Mouse (Mus musculus): Measurements from ENCODE around the gene Faap20. TPM values are rescaled to one million over a fixed set of nuclear protein-coding genes. Genes with fewer than 3 reads are reported as not detected.

Gene Faap20
- polyA plus RNA-seq, 1 experiment from 2014 or later, result 69.7 TPM

DNA sequence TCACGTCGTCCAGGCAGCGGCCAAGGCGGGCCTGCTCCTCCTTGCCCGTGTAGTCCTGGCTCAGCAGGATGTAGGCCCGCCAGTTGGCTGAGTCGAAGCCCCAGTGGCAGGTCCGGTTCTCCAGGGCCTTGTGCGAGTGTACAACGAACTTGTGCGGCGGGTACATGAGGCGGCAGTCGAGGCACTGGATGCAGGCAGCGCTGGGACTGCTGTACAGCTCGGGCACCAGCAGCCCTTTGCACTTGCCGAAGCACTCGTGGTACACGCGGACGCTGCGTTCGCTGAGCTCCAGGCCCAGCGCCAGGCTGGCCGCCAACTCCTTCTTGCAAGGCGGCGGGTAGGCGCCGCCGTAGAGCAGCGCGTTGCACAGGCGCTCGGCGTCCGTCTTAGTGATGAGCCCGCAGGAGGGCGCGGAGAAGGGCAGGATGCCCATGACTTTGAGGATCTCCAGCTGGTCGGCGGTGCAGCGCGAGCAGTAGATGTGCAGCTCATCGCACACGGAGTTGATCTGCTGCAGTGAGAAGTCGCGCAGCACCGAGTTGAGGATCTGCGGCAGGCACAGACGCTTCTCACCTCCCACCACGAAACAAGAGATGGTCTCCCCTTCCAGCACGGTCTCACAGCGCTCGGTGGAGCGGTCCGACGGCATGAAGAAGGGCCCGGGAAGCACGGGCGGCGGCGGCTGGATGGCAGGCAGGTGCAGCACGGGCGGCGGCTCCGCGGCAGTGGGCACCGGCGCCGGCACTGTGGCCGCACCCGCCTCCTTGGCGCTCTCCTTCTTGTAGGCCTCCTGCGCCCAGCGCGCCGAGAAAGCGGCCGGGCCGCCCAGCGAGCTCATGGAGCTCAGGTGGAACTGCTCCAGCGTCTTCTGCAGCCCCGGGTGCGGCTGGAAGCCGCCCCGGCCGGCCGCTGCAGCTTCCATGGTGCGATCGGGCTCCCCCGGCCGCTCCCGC lies 27.7 kb upstream of the Faap20 start:
- Histone ChIP-seq H3K27me3 (replicated peaks) (no peaks in the 10 kb centered on the region), H3K9me3 (replicated peaks) (no peaks in the 10 kb centered on the region), H3K4me1 (peaks cover 52% of the 10 kb centered on the region), H3K9ac (replicated peaks) (peak overlapping the region; percentile 91), H3K36me3 (no peaks in the 10 kb centered on the region), H3K4me2 (peak overlapping the region; percentile 97), H3K27ac (replicated peaks) (peak overlapping the region; percentile 85), H3K4me3 (replicated peaks) (peak overlapping the region; percentile 85)
- under 1% methylated on average over 83 of the region's 93 CpGs for WGBS
- ATAC-seq (ENCODE audit: low FRiP score), result no peak

DNA sequence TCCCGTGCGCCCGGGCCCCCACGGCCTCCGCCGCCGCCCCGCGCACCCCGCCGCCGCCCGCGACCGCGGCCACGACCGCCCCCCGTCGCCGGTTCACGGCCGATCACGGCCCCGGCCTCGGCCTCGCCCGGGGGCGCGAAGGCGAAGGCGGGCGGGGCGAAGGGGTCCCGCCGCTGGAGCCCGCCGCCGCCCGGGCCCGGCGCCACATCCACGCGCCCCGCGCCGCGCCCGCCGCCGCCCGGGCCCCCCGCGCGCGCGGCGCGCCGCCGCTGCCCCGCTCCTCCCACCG lies 27.1 kb upstream of the Faap20 start, which contains the start of gene Ski:
Gene Ski (minus strand): TSS at position 41 of the 289 bp plus-strand sequence.
- peak within 1 kb of the TSS; percentile 91 for H3K9ac ChIP-seq (replicated peaks)
- WGBS, result 2% methylated on average over 34 of the region's 63 CpGs
- no peaks in the 10 kb centered on the region for H3K27me3 ChIP-seq (replicated peaks)
- peak within 1 kb of the TSS; percentile 97 for H3K4me2 ChIP-seq
- peak within 1 kb of the TSS; percentile 98 for H3K27ac ChIP-seq (replicated peaks)
- no peaks in the 10 kb centered on the region for H3K36me3 ChIP-seq
- peaks cover 46% of the 10 kb centered on the region for H3K4me1 ChIP-seq
- H3K4me3 ChIP-seq (replicated peaks), result peak within 1 kb of the TSS; percentile 85
- ATAC-seq (ENCODE audit: low FRiP score), result no peak
- H3K9me3 ChIP-seq (replicated peaks), result no peaks in the 10 kb centered on the region

DNA sequence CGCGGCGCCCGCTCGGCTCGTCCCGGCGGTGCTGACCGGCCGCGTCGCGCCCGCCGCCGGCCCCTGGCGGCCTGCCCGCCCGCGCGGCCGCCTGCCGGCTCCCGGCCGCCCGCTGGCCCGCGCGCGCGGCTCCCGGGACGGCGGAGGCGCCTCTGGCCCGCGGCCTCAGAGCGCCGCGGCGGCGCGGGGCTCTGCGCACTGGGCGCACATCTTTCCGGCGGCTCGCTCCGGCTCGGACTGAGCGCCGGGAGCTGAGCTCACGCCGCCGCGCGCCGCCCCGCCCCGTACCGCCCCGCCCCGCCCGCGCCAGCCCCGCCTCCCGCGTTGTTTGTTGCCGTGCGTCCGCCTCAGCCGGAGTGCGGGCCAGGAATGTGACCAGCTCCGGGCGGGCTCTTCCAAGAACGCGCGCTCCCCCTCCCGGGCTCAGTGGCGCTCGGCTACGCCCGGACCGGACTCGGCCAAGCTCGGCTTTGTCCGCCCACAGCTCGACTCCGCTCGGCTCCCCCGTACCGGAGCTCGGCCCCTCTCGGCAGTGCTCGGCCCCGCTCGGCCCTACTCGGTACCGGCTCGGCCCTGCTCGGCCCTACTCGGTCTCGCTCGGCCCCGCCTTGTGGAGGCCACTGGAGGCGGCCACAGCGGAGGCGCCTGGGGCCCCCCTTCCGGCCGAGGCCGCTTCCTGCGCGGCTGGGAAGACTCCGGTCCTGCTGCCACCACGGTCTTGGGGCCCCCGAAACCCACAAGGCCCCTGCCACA lies 26.6 kb upstream of the Faap20 start:
- peak overlapping the region; percentile 91 for H3K9ac ChIP-seq (replicated peaks)
- H3K27me3 ChIP-seq (replicated peaks), result no peaks in the 10 kb centered on the region
- no peaks in the 10 kb centered on the region for H3K36me3 ChIP-seq
- peaks cover 41% of the 10 kb centered on the region for H3K4me1 ChIP-seq
- under 1% methylated on average over 86 of the region's 116 CpGs for WGBS
- H3K9me3 ChIP-seq (replicated peaks), result no peaks in the 10 kb centered on the region
- H3K4me2 ChIP-seq, result peak overlapping the region; percentile 97
- peak overlapping the region; percentile 85 for H3K4me3 ChIP-seq (replicated peaks)
- peak overlapping the region; percentile 98 for H3K27ac ChIP-seq (replicated peaks)
- peak; percentile 99 for ATAC-seq (ENCODE audit: low FRiP score)

DNA sequence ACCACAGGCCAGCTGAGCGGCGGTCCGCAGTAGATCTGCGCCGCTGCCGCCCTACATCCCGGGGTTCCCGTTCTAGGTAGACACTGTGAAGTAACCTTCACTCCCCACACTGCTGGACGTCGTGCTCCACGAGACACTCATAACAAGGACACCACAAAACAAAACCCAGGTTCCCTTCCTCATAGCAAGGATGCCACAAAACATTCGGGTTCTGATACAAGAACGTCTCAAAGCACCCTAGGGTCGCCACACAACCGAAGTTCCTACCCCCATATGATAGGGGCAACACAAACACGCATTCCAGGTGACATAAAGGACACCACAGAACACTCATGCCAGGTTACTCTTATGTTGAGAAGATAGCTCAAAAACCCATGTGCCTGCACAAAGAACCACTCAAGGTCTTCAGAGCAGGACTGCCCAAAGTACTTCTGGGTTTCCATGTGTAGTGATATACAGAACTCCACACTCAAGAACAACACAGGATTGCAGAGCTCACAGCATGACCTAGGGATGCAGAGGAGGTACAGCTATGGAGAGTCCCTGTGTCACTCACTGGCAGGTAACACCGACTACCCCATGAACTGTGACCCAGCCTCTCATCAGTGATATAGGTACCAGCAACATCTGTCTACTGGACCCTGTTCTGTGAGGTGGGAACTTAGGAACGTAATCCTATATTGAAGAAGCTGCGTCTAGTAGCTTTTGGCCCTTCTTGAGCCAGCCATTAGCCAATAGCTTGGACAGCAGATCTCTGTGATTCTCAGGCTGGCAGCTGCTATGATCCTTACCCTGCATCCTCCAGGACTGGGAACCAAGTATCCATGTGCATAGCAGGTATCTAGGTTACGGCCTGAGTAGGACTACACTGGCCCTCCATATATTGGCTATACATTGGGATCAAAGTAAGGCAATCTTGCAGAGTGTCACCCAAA lies 25.7 kb upstream of the Faap20 start:
- Histone ChIP-seq H3K27ac (replicated peaks) (peak overlapping the region; percentile 98), H3K4me1 (peaks cover 32% of the 10 kb centered on the region), H3K9me3 (replicated peaks) (no peaks in the 10 kb centered on the region), H3K27me3 (replicated peaks) (no peaks in the 10 kb centered on the region), H3K4me2 (peak overlapping the region; percentile 97), H3K36me3 (no peaks in the 10 kb centered on the region), H3K4me3 (replicated peaks) (peak overlapping the region; percentile 85), H3K9ac (replicated peaks) (peak overlapping the region; percentile 84)
- no peak; the same call in 1 of the 2 replicates for ATAC-seq (ENCODE audit: low FRiP score)
- 33% methylated on average over 20 of the region's 20 CpGs for WGBS

DNA sequence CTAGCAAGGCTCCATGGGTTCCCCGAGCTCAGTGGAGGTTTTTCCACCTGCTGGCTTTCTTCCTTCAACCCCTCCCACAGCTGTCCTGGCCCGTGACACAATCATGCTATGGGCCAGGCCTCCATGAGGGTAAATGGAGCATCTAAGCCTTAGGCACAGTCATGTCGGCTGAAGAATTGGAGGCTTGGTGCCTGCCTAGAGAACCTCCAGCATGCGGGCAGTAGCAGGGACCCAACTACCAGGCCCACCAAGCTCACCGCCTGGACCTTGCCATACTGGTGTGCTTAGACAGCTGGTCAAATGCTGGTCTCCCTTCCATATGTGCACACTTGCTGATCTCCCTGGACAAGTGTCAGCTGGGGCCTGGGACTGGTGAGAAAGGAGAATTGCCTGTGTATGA lies 23.7 kb upstream of the Faap20 start:
- Histone ChIP-seq H3K4me3 (replicated peaks) (no peak overlapping the region), H3K27me3 (replicated peaks) (no peaks in the 10 kb centered on the region), H3K4me1 (peaks cover 16% of the 10 kb centered on the region), H3K27ac (replicated peaks) (no peak overlapping the region), H3K9ac (replicated peaks) (no peak overlapping the region), H3K9me3 (replicated peaks) (no peaks in the 10 kb centered on the region), H3K4me2 (no peak overlapping the region), H3K36me3 (no peaks in the 10 kb centered on the region)
- 85% methylated on average over 5 of the region's 5 CpGs for WGBS
- no peak for ATAC-seq (ENCODE audit: low FRiP score)

DNA sequence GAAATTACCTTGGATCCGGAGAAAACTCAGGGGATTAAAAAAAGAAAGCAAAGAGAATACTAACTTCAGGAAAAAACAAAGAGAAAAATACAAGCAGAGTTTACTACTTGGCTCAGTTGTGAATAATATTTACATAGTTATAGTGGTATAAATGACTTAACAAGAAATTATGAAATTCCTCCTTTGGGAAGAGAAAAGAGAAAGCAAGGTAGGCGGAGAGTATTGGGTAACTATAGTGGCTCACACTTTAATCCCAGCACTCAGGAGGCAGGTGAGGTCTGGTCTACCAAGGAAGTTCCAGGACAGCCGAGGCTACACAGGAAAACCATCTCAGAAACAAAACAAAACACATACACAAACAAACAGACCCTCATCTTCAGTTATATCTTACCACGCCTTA lies 21.6 kb upstream of the Faap20 start:
- Histone ChIP-seq H3K4me2 (no peak overlapping the region), H3K9ac (replicated peaks) (no peak overlapping the region), H3K4me1 (peaks cover 7% of the 10 kb centered on the region), H3K36me3 (no peaks in the 10 kb centered on the region), H3K9me3 (replicated peaks) (no peaks in the 10 kb centered on the region), H3K4me3 (replicated peaks) (no peak overlapping the region), H3K27me3 (replicated peaks) (no peaks in the 10 kb centered on the region), H3K27ac (replicated peaks) (no peak overlapping the region)
- ATAC-seq (ENCODE audit: low FRiP score), result no peak
- 85% methylated on average over 4 of the region's 4 CpGs for WGBS

DNA sequence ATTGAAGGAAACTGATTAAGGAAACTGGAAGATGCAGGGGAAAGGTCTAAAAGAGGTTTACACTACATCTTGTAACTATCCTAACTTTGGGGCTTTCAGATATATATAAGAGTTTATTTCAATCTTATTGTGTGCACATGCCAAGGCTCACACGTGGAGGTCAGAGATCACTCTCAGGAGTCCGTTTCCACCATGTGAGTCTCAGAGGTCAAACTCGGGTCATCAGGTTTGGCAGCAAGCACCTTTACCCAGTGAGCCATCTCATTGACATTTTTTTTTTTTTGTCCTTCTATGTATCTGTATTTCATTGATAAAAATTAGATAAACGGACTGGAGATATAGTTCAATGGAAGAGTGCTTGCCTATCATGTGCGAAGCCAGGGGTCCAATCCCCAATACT lies 21.1 kb upstream of the Faap20 start:
- Histone ChIP-seq H3K9ac (replicated peaks) (no peak overlapping the region), H3K4me2 (no peak overlapping the region), H3K9me3 (replicated peaks) (no peaks in the 10 kb centered on the region), H3K4me3 (replicated peaks) (no peak overlapping the region), H3K4me1 (peaks cover 10% of the 10 kb centered on the region), H3K27me3 (replicated peaks) (no peaks in the 10 kb centered on the region), H3K27ac (replicated peaks) (no peak overlapping the region), H3K36me3 (no peaks in the 10 kb centered on the region)
- WGBS, result 83% methylated on average over 5 of the region's 5 CpGs
- no peak for ATAC-seq (ENCODE audit: low FRiP score)

DNA sequence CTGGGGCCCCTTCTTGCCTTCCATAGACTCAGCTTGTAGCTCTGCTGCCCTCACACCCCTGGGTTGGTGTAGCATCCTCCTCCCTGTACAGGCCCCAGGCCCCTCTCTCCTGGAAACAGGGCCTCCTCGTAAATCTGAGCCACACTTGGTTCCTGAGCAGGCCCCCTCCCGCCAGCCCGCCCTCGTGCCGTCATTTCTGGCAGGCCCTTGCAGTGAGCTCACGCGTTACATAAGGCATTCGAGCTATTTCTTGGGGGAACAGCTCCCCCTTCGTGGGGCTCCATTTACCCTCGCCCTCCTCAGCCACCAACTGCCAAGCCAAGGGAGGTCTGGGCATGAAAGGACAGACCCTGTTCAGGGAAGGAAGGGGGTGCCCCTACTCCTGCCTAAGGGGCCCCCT lies 15.7 kb upstream of the Faap20 start:
- 9% methylated on average over 10 of the region's 10 CpGs for WGBS
- peak; percentile 46 for ATAC-seq (ENCODE audit: low FRiP score)
- Histone ChIP-seq H3K4me1 (peaks cover 44% of the 10 kb centered on the region), H3K4me3 (replicated peaks) (no peak overlapping the region), H3K27me3 (replicated peaks) (no peaks in the 10 kb centered on the region), H3K27ac (replicated peaks) (peak overlapping the region; percentile 88), H3K4me2 (0 out of 2 replicates have a peak overlapping the region, but pooled peaks have one; percentile 1), H3K9me3 (replicated peaks) (no peaks in the 10 kb centered on the region), H3K36me3 (no peaks in the 10 kb centered on the region), H3K9ac (replicated peaks) (peak overlapping the region; percentile 17; the same call in 1 of the 2 replicates)

DNA sequence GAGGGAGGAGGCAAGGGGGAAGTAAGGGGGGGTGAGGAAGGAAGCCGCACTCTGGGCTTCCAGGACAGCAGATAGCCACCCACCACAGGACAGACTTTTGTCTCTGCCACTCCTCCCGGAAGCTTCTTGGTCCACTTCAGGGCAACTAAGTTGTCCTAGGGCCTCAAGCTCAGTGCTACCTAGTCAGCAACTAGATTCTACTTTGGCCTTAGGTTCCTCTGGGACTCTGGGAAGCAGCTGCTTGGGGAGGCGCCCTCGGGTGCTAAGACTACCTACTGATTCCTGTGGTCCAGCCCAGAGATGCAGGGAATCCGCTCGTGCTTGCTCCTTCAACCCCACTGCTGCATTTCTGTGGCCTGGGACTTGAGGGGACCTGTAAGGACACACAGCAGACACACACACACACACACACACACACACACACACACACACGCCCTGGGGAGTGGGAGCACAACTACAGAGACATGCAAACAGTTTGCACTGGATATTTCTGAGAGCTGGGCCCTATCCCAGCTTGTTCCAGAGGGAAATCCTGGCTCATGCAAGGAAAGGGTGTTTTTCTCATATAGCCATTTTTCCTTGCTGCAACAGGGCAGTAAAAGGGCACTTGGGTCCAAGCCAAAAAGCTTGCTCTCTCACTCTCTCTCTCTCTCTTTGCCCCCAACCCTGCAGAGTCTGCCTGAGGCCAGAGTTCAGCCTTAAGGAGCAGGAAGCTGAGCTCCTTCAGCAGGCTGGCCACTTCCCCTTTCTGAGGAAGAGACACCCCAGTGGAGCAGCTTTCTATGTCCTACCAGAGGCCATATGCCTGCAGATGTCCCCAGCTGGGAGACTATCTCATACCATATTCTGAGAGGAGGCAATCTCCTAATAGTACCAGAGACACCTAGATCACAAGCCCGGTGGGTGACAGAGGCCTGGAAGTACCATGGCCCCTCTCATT lies 15.0 kb upstream of the Faap20 start:
- Histone ChIP-seq H3K4me3 (replicated peaks) (no peak overlapping the region), H3K9ac (replicated peaks) (peak overlapping the region; percentile 24), H3K9me3 (replicated peaks) (no peaks in the 10 kb centered on the region), H3K36me3 (no peaks in the 10 kb centered on the region), H3K27ac (replicated peaks) (peak overlapping the region; percentile 88), H3K27me3 (replicated peaks) (no peaks in the 10 kb centered on the region), H3K4me2 (peak overlapping the region; percentile 42), H3K4me1 (peaks cover 44% of the 10 kb centered on the region)
- peak; percentile 14; the same call in 1 of the 2 replicates for ATAC-seq (ENCODE audit: low FRiP score)
- WGBS, result 62% methylated on average over 8 of the region's 8 CpGs

DNA sequence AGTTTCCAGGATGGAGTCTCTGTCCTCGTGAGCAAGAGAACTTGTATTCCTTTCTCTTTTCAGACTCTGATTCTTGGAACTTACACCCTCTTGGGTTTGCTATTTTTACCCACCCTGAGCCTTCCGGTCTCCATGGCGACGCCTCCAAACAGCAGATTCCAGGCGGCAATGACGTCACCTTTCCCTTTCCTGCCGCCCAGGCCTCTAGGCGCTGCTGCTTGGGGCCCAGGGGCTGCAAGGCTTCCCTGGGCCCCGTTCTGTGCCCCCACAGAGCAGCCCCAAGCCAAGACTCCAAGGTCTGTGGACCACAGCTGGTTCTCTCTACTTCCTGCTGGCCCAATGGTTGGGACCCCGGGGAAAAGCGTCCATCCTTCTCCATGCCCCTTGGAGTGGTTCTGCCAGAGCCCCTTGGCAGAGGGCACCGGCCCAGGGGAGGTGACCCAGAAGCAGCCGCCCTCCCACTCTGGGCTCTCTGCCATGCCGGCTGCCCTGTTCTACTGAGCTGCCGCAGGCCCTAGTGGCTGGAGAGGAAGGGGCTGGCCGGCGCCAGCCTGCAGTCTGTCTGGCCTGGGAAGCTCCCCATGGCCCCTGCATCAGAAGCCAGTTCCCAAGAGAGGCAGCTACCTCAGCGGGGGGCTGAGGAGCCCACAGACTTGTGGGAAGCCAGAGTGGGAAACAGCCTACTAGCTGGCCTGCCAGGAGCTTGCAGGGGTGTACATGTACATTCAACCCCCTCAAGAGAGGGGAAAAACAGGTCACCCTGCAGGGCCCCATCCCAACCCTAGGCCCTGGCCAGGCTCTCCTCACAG lies 14.1 kb upstream of the Faap20 start:
- peak; percentile 81 for ATAC-seq (ENCODE audit: low FRiP score)
- Histone ChIP-seq H3K9ac (replicated peaks) (peak overlapping the region; percentile 24; the same call in 1 of the 2 replicates), H3K4me1 (peaks cover 44% of the 10 kb centered on the region), H3K4me2 (peak overlapping the region; percentile 42), H3K9me3 (replicated peaks) (no peaks in the 10 kb centered on the region), H3K4me3 (replicated peaks) (no peak overlapping the region), H3K36me3 (no peaks in the 10 kb centered on the region), H3K27me3 (replicated peaks) (no peaks in the 10 kb centered on the region), H3K27ac (replicated peaks) (peak overlapping the region; percentile 88)
- 14% methylated on average over 18 of the region's 18 CpGs for WGBS
